Mouse (Mus musculus) myocyte (in vitro differentiated cells): ENCODE data around the gene Stpg2. TPM values are rescaled to one million over a fixed set of nuclear protein-coding genes. Genes with fewer than 3 reads are reported as not detected.

Source experiments
- H3K27me3 ChIP-seq: one replicate; pipeline ENCODE4 v1.6.1; 2011; ENCODE audit not compliant: control insufficient read depth, insufficient read depth, insufficient read length
- H3K36me3 ChIP-seq: one replicate; pipeline ENCODE4 v1.6.1; 2011; ENCODE audit not compliant: control insufficient read depth, insufficient read depth
- H3K4me2 ChIP-seq: one replicate; pipeline ENCODE4 v1.6.1; 2011; ENCODE audit warnings: low read depth, control low read depth
- H3K4me3 ChIP-seq: one replicate; pipeline ENCODE4 v1.5.1; 2011; ENCODE audit warnings: mild to moderate bottlenecking, control low read depth, moderate library complexity
- H3K79me2 ChIP-seq: one replicate; pipeline ENCODE4 v1.6.1; 2011; ENCODE audit not compliant: control insufficient read depth, insufficient read depth
- H3ac ChIP-seq: one replicate; pipeline ENCODE4 v1.6.1; 2011; ENCODE audit not compliant: control insufficient read depth, insufficient read length
- CEBPB ChIP-seq: IDR thresholded peaks from 2 replicates; pipeline ENCODE4 v1.6.1; 2011; ENCODE audit warnings: mild to moderate bottlenecking, moderate library complexity; ENCODE audit not compliant: poor library complexity, insufficient read depth, severe bottlenecking
- E2F4 ChIP-seq: IDR thresholded peaks from one replicate; pipeline ENCODE4 v1.6.1; 2011; ENCODE audit warnings: mild to moderate bottlenecking, control low read depth, moderate library complexity; ENCODE audit not compliant: insufficient read depth
- MAX ChIP-seq: IDR thresholded peaks from one replicate; pipeline ENCODE4 v1.6.1; 2011; ENCODE audit warnings: low read depth, mild to moderate bottlenecking, control low read depth
- MYOD1 ChIP-seq, 3 experiments: IDR thresholded peaks; one replicate each; pipeline ENCODE4 v1.6.1; 2011; ENCODE audit warnings: control low read depth in 2 of 3, low read depth in 2 of 3, mild to moderate bottlenecking in 2 of 3, moderate library complexity in 1 of 3; ENCODE audit not compliant: insufficient read length in 2 of 3, control insufficient read depth in 1 of 3
- MYOG ChIP-seq, 3 experiments: IDR thresholded peaks; one replicate each; pipeline ENCODE4 v1.6.1; 2011; ENCODE audit warnings: control low read depth in 2 of 3, low read depth in 2 of 3, mild to moderate bottlenecking in 2 of 3; ENCODE audit not compliant: insufficient read length in 2 of 3, control insufficient read depth in 1 of 3, insufficient read depth in 1 of 3
- POLR2A ChIP-seq: IDR thresholded peaks from one replicate; pipeline ENCODE4 v1.6.1; 2011; ENCODE audit warnings: low read depth, mild to moderate bottlenecking, control low read depth, moderate library complexity; ENCODE audit not compliant: insufficient read length
- POLR2AphosphoS2 ChIP-seq: IDR thresholded peaks from one replicate; pipeline ENCODE4 v1.6.1; 2011; ENCODE audit warnings: low read depth, control low read depth; ENCODE audit not compliant: insufficient read length
- REST ChIP-seq: IDR thresholded peaks from one replicate; pipeline ENCODE4 v1.6.1; 2011; ENCODE audit warnings: mild to moderate bottlenecking, control low read depth, moderate library complexity; ENCODE audit not compliant: insufficient read depth, insufficient read length
- SRF ChIP-seq: IDR thresholded peaks from one replicate; pipeline ENCODE4 v1.6.1; 2011; ENCODE audit warnings: low read depth; ENCODE audit not compliant: control insufficient read depth, insufficient read length
- TCF12 ChIP-seq: IDR thresholded peaks from one replicate; pipeline ENCODE4 v1.6.1; 2011; ENCODE audit warnings: mild to moderate bottlenecking, control low read depth; ENCODE audit not compliant: poor library complexity, insufficient read depth, severe bottlenecking
- TCF3 ChIP-seq: IDR thresholded peaks from one replicate; pipeline ENCODE4 v1.6.1; 2011; ENCODE audit warnings: low read depth, control low read depth; ENCODE audit not compliant: insufficient read length
- USF1 ChIP-seq: IDR thresholded peaks from one replicate; pipeline ENCODE4 v1.6.1; 2011; ENCODE audit warnings: low read depth, mild to moderate bottlenecking, control low read depth, moderate library complexity
- polyA plus RNA-seq: library from polyadenylated mRNA; unstranded; fragments of >200 nt; fragmentation: generic; extraction: Trizol; gene quantifications from one replicate; pipeline ENCODE4 v1.2.1, GENCODE M21; 2012; ENCODE audit warnings: missing spikeins

Gene Stpg2
- polyA plus RNA-seq, result not detected

DNA sequence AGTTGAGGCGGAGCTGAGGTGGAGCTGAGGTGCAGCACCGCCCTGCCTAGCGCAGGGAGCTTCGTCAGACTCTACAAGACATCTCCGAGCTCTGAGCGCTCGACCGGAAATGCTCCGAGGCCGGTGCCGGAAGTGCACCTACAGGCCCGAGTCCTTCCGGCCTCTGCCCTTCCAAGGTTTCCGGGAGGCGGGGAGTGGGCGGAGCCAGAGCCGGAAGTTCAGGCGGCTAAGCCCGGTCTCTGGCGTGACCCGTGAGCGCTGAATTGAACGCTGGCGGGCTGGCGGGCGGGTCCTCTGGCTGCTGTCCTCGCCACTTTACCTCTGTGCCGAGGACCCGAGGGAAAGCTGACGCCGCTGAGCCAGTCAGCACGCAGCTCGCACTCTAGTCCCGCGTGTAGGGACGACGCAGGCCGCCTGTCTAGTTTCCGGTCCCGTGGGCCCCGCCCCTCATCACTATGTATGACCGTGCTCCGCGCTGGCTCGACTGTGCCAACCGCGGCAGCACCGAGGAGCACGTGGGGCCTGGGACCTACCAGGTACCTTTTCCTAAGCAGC, at the start of gene Stpg2:
Stpg2 (plus strand) TSS at position 251 of the 555 bp plus-strand sequence.
- H3K79me2 ChIP-seq, result no peaks in the 10 kb centered on the region
- no peaks in the 10 kb centered on the region for H3K36me3 ChIP-seq
- no peak for TF ChIP-seq MAX
- TF ChIP-seq TCF3, result no peak
- no peak for TF ChIP-seq REST
- TF ChIP-seq TCF12, result no peak
- no peak for TF ChIP-seq E2F4
- no peak for TF ChIP-seq SRF
- no peak for TF ChIP-seq USF1
- no peak for TF ChIP-seq MYOD1 (IDR thresholded peaks at IDR 0.05; ENCODE audit: control insufficient read depth in 1 of 3, insufficient read length in 2 of 3, low read depth in 2 of 3)
- TF ChIP-seq POLR2A, result no peak
- TF ChIP-seq MYOG (IDR thresholded peaks at IDR 0.05; ENCODE audit: control insufficient read depth in 1 of 3, insufficient read depth in 1 of 3, insufficient read length in 2 of 3, low read depth in 2 of 3), result no peak
- no peak for TF ChIP-seq POLR2AphosphoS2
- no peak within 1 kb of the TSS for H3K4me2 ChIP-seq
- H3K27me3 ChIP-seq, result no peaks in the 10 kb centered on the region
- no peak within 1 kb of the TSS for H3K4me3 ChIP-seq
- H3ac ChIP-seq, result no peak within 1 kb of the TSS

DNA sequence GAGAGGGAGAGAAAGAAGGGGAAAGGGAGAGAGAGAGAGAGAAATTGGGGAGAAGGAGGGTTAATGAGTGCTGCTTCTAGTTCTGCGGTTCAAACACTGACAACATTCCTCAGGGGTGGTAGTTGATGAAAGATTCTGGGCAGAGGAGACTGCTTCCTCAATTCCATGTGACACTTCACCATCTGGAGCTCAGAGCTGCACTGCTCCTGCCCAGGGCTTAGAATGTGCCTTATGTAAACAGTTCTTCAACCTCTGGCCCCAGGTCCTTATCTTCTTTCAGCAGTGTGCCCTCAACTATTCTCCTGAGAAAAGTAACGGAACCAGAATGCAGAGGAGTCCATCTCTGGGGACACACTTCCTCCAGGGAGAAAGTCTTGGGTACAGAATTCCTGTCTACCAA, 43.3 kb upstream of the Stpg2 start:
- Histone ChIP-seq H3K27me3 (no peaks in the 10 kb centered on the region), H3K79me2 (no peaks in the 10 kb centered on the region), H3K36me3 (no peaks in the 10 kb centered on the region), H3ac (no peak overlapping the region), H3K4me3 (no peak overlapping the region), H3K4me2 (no peak overlapping the region)
- TF ChIP-seq MYOD1 (IDR thresholded peaks at IDR 0.05; ENCODE audit: control insufficient read depth in 1 of 3, insufficient read length in 2 of 3, low read depth in 2 of 3) (no peak), TCF3 (no peak), USF1 (no peak), REST (no peak), MYOG (IDR thresholded peaks at IDR 0.05; ENCODE audit: control insufficient read depth in 1 of 3, insufficient read depth in 1 of 3, insufficient read length in 2 of 3, low read depth in 2 of 3) (no peak), TCF12 (no peak), CEBPB (no peak), MAX (no peak), POLR2AphosphoS2 (no peak), E2F4 (no peak), SRF (no peak), POLR2A (no peak)

- Histone ChIP-seq H3K4me3 (no peak overlapping the region), H3ac (no peak overlapping the region)
- no peak for TF ChIP-seq POLR2AphosphoS2
- TF ChIP-seq MYOG (IDR thresholded peaks at IDR 0.05; ENCODE audit: control insufficient read depth in 1 of 3, insufficient read depth in 1 of 3, insufficient read length in 2 of 3, low read depth in 2 of 3), result no peak
- no peak for TF ChIP-seq CEBPB
These were observed 42.8 kb upstream of the Stpg2 start for GRCm38 (mm10) chr3:139162658-139163057.

DNA sequence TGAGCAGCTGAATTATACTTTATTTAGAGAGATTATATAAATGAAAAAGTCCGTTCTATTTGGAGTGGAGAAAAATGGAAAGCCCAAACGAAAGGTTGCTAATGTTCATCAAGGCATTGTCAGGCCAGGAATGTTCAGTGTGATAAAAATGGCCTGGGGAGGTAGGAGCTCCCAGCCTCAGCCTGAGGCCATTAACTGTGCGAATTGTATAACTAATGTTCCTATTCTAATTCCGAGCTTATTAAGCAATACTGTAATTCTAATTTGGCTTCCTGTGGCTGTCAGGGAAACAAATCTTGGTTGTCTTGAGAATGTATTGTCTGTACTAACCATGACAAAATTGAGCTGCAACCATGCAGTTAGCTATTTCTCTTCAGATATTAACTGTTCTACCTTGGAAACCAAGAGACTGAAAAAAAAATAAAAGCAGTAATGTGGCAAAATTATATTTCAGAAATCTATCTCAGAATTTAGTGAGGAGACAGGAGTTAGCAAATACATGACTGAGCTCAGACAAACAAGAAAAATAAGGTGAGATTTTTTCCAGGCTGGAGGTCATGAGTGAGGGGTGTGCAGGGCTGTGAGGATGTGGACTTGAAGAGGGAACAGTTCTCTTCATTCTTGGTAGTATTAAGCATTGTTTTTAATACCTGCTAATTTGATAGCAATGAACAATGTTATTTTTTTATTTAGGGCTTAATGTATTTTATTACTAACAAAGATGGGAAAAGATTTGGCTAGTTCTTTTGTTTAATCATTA, 36.8 kb upstream of the Stpg2 start:
- TF ChIP-seq MAX (no peak), SRF (no peak), E2F4 (no peak), REST (no peak), USF1 (no peak), TCF12 (no peak)
- Histone ChIP-seq H3K4me2 (no peak overlapping the region), H3K36me3 (no peaks in the 10 kb centered on the region), H3K79me2 (no peaks in the 10 kb centered on the region), H3ac (no peak overlapping the region), H3K4me3 (no peak overlapping the region), H3K27me3 (no peaks in the 10 kb centered on the region)

More at GRCm38 (mm10) chr3:139162658-139163057, 42.8 kb upstream of the Stpg2 start:
- no peaks in the 10 kb centered on the region for H3K36me3 ChIP-seq
- no peak overlapping the region for H3K4me2 ChIP-seq
- H3K27me3 ChIP-seq, result no peaks in the 10 kb centered on the region
- no peaks in the 10 kb centered on the region for H3K79me2 ChIP-seq

GRCm38 (mm10) chr3:139169740-139170139, 35.8 kb upstream of the Stpg2 start:
- Histone ChIP-seq H3K4me3 (no peak overlapping the region), H3K36me3 (no peaks in the 10 kb centered on the region)
- TF ChIP-seq USF1, result no peak
- TF ChIP-seq CEBPB, result no peak
- no peak for TF ChIP-seq POLR2AphosphoS2
- no peak for TF ChIP-seq MYOD1 (IDR thresholded peaks at IDR 0.05; ENCODE audit: control insufficient read depth in 1 of 3, insufficient read length in 2 of 3, low read depth in 2 of 3)
- TF ChIP-seq SRF, result no peak

More at GRCm38 (mm10) chr3:139169740-139170139, 35.8 kb upstream of the Stpg2 start:
- no peaks in the 10 kb centered on the region for H3K27me3 ChIP-seq
- H3K79me2 ChIP-seq, result no peaks in the 10 kb centered on the region
- H3K4me2 ChIP-seq, result no peak overlapping the region
- H3ac ChIP-seq, result no peak overlapping the region
